Mouse (Mus musculus) right cerebral cortex, postnatal 36 days (tissue): ENCODE results near the gene Hes7.
A peak's percentile ranks its signal among the peaks of the same experiment; 100 is the strongest.

Source experiments
- DNase-seq, 2 experiments: peaks; one replicate each; pipeline ENCODE4 v3.0.0; 2022; ENCODE audit warnings: low spot score in 2 of 2, mixed read lengths in 1 of 2

The Hes7 gene

DNA sequence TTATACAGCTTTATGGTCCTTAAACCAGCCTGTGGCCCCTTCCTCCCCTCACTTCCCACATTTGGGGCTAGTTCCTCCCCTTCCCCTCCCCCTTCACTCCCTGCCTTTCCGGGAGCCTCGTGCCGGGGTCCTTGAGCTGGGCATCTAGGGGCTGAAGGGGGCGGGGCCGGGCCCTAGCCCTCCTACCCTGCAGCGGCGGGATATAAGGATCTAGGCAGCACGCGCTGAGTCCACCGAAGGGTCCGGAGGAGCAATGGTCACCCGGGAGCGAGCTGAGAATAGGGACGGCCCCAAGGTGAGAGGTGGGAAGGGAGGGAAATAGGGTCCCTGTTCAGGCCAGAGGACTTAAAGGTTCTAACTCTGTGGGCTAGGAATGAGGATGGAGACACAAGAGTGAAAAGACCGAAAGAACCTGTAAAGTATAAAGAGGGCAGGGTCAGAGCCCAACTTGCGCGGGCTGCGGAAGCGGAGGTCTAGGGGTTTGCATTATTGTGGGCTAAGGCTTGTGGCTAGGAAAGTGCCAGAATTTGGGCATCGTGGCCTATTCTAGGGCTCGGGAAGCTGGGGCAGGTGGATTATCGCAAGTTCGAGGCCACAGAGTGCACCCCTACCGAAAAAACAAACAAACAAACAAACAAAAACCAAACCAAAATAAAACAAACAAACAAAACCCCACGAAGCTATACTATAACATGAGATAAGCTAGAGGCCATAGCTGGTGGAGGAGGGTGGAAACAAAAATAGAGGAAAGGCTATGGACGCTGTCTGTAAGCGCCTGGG is at the start of gene Hes7:
Gene Hes7 (plus strand): TSS at position 184 of the 780 bp plus-strand sequence.
- no peak for DNase-seq

DNA sequence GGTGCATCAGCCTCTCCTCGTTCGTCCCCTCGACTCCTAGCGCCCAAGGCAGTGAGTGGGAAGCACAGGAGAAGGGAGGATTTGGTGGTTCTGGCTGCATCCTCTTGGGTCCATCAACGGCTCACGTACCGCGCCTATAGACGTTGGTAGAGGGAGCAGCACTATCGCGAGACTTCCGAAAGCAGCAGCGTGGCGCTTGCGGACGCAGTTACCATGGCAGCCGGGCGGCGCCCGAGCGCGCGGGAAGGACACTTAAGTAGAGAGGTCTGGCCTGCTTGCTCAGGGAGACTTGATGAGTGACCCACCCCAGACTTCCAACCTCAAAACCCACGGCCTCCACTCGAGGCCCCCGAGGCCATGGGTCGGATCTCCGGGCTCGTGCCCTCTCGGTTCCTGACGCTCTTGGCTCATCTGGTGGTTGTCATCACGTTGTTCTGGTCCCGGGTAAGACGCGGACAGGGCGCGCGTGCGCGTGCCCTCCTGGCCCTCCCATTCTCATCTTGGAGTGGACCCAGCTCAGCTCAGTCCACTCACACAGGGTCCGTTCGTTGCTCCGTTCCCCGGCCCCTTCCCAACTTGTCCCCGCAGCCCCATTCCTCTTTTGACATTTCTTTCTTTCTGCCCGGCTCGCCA is 49.5 kb upstream of the Hes7 start, which contains the start of gene Tmem107:
Gene Tmem107 (plus strand): TSS at position 217 of the 633 bp plus-strand sequence.
- DNase-seq = peak; percentile 92 to 93

DNA sequence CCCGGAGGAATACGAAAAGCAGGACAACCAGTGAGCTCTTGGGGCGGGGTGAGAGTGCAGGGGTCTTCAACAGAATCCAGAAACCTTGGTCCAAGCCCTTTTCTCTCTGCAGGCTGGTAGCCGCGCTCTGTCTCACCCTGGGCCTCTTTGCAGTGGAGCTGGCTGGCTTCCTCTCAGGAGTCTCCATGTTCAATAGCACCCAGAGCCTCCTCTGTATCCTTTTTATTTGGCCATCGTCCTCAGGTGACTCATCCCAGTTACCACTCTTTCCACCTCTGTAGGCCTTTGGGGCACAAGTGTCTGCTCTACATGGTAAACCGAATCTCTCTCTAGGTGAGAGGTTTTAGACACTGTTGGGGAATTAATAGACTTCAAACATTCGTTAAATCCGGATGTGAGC is 48.9 kb upstream of the Hes7 start:
- no peak for DNase-seq

GRCm38 (mm10) chr11:69072234-69072633 is 48.0 kb upstream of the Hes7 start:
- no peak for DNase-seq

DNA sequence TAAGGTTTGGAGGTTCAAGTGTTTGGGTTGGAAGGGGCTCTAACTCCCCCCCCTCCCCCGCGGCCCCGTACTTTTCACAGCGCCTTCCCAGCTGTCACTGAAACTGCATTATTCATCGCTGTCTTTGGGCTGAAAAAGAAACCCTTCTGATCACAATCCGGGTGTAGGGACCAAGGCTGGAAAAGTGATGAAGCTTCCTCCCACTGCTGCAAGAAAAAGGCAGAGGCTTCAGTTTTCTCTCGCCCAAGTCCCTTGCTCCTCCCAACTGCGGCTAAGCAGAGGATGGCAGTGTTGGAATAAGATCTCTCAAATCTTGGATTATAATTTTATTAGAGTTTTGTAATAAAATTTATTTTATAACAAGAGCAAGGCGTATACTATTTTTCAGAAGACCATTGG is 47.5 kb upstream of the Hes7 start:
- no peak for DNase-seq

DNA sequence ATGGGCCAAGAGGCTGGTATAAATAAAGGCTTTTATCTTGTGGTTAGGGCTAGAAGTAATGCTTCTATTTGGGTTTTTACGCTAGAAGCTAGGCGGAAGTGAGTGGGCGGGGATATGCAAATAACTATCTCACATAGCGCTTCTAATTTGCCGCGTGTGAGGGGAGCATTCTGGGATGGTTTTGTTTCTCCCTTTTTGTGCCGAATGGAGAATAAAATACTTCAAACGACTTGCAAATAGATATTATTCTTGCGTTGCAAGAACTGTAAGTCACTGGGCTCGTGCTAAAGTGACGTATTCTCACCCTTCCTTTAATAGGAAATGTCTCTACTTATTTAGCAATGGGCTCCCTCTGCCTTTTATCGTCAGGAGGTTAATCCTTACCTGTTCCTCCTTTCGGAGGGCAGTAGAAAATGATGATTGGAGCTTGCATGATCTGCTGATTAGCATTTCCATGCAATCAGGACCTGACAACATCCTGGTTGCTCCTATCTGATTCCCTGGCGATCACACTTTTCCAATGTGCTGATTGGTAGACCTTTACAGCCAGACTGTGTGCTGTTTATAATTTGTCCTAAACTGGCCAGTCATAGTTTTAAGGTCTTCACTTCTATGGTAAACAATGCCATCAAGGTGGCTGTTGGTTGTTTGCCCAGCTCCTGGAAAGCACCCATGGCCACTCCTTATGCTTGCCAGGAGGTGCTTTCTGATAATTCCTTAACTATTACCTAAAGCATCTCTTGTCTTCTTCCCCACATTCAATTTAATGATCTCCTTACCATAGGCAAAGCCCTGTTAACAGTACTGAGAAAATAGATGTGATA is 46.9 kb upstream of the Hes7 start:
- peak; percentile 82 to 85 for DNase-seq

- DNase-seq = no peak
Measured at GRCm38 (mm10) chr11:69073951-69074775, 46.0 kb upstream of the Hes7 start.

- DNase-seq = no peak
Measured at GRCm38 (mm10) chr11:69074776-69075069, 45.5 kb upstream of the Hes7 start.

GRCm38 (mm10) chr11:69075764-69076479 is 44.3 kb upstream of the Hes7 start:
- DNase-seq = no peak

DNA sequence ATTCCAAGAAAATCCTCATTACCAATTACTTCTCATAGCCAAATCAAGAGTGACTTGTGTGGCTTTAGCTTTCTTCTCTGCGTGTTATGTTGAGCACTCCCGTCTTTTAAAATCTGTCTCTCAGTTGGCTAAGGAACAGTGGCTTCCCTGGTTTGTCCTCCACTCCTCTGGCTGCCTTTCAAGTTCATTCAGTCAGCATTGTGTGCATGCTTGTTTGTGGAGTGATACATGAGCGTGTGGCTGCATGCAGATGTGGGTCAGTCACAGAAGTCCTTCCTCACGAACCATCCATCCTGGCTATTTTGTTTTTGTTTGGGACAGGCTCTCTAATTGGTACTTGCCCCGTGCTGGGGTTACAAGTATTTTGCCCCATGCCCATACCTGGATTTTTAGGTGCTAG is 43.6 kb upstream of the Hes7 start:
- no peak for DNase-seq

DNA sequence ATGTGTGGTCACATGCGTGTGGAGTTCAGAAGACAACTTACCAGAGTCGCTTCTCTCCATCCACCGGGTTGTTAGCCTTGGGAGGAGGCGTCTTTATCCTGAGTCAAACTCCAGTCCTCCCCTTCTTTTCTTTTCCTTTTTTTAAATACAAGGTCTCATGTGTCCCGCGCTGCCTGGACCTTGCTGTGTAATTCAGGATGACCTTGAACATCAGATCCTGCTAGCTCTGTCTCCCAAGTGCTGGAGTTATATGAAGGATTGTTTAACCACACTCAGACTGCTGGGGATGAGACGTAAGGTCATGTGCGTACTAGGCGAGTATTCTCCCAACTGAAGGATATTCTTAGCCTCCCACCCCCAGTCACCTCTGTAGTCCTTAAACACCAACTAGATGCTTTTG is 42.9 kb upstream of the Hes7 start:
- no peak for DNase-seq

GRCm38 (mm10) chr11:69078041-69078440 is 42.2 kb upstream of the Hes7 start:
- no peak for DNase-seq

DNA sequence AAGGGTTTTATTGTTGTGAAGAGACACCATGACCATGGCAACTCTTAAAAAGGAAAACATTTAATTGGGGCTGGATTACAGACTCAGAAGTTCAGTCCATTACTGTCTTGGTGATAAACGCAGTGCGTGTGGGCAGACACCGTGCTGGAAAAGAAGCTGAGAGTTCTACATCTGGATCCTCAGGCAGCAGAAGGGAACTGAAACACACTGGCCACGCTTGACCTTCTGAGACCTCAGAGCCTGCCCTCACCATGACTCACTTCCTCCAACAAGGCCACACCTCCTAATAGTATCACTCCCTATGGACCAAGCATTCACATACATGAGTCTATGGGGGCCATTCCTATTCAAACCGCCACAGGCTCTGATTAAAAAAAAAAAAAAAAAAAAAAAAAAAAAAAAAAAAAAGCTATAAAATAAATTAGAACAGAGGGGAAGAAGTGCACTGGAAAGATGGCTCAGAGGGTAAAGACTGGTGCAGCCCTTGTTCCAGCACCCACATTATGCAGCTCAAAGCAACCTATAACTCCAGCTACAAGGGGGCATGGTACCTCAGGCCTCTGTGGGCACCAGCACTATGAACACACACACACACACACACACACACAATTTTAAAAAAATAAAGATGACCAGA is 41.3 kb upstream of the Hes7 start:
- no peak for DNase-seq

GRCm38 (mm10) chr11:69080102-69080854 is 39.9 kb upstream of the Hes7 start:
- no peak for DNase-seq

DNA sequence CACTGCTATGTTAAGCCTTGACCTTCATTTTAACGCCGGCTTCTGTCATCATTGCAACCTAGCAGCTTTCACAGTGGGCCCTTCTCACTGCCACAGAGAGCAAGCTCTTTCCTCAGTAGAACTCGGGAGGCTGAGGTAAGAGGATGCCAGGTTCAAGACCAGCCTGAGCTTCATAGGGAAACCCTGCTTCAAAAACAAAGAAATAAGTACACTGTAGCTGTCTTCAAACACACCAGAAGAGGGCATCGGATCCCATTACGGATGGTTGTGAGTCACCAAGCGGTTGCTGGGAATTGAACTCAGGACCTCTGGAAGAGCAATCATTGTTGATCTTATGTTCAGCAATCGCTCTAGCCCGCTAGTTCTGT is 39.4 kb upstream of the Hes7 start:
- DNase-seq = no peak

- DNase-seq = no peak
Measured at GRCm38 (mm10) chr11:69081613-69082012, 38.6 kb upstream of the Hes7 start.

DNA sequence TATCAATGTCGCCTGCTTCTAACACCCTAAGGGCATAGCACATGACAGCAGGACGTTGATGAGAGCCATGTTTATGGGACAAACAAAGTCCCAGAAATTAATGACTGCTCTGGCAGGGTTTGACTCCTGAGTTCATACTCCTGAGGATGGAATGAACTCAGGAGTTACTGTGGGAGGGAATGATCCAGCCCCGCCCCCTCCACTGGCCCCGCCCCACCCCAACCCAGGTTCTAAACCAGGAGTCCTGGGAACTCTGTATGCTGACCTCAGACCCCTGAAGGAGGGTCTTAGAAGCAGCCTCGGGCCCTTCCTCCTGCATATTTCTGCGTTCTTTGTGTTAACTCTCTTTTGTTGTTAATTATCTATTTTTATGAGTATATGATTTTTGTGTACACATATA is 34.6 kb upstream of the Hes7 start:
- DNase-seq = no peak

DNA sequence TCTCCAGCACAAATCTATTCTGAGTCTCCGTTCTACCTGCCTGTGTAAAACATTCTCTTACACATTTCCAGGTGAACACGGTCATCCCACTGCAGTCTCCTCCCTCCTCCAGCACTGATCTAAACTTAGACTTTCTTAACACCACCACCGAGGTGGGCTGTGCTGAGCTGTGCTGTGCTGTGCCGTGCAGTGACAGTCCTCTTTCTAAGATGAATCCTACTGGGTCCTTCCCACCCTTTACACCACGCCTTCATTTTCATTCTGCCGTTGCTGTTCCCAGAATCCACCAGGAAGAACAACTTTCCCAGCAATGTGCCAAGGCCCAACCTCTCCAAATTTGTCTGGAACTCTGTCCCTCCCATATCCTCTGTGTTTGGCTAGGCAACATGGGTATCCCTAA is 33.8 kb upstream of the Hes7 start:
- DNase-seq = peak in 1 of 2 experiments; percentile 82

DNA sequence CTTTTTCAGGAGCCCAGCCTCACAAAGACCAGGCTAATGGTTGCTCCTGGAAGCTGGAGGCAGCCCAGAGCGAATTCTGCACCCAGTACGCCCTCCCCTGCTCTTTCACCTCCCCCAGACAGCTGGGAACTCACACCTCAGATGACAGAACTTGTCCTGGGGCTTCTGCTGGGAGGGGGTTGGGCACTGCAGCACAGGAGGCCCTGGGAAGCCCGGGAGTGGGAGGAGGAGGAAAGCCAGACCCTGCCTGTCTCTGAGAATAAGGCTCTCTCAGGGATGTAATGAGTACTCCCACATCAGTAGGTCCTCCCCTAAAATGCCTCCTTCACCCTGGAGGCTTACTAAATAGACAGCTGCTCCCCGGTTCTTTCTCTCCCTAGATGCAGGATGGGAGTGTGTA is 33.1 kb upstream of the Hes7 start:
- no peak for DNase-seq

- DNase-seq = no peak
Measured at GRCm38 (mm10) chr11:69087597-69087996, 32.6 kb upstream of the Hes7 start.
